Mouse (Mus musculus) cerebellum, adult 2 months (tissue): ENCODE measurements at regions not wholly inside any gene's neighbourhood (a gene's known extent, or its start where the extent isn't known, plus 50 kb on each side); places are given as distances from the start of the nearest gene placed in this dataset.

Experiments
- CTCF ChIP-seq: fragments of 200-500 bp; IDR thresholded peaks from 2 replicates; pipeline ENCODE4 v1.5.1; 2011; ENCODE audit warnings: low read depth, mild to moderate bottlenecking, control low read depth, low read length, moderate library complexity, borderline replicate concordance; ENCODE audit not compliant: insufficient read depth
- POLR2A ChIP-seq: fragments of 200-500 bp; IDR thresholded peaks from 2 replicates; pipeline ENCODE4 v1.6.1; 2011; ENCODE audit warnings: low read length, control low read depth, borderline replicate concordance; ENCODE audit not compliant: insufficient read depth

DNA sequence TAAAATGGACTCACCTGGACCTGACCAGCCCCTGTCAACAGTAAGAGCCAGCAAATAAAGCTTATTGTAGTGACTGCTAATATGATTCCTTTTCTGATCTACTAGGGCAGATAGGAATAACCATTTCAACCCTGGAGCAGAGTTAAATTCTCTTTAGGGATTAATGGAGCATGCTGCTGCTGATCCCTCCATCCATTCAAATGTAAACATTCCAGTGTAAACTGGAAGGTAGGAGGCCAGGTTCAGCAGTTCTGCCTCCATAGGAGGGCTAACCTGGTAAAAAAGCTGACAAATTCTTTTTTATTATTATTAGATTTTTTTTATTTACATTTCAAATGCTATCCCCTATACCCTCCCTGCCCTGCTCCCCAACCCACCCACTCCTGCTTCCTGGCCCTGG, 509.3 kb upstream of the Pou3f3 start:
- no peak for TF ChIP-seq CTCF
- TF ChIP-seq POLR2A, result no peak
